Mouse (Mus musculus): ENCODE results near the gene 4930432K21Rik.
A peak's percentile ranks its signal among the peaks of the same experiment; 100 is the strongest.

Gene 4930432K21Rik

GRCm38 (mm10) chr8:84147769-84148530 lies at the start of gene 4930432K21Rik, which contains the start of gene Cc2d1a:
4930432K21Rik (plus strand) TSS chr8:84148025.
Cc2d1a (minus strand) TSS chr8:84147936.
- DNase-seq (ENCODE audit: low spot score), result peak; percentile 93

GRCm38 (mm10) chr8:84098376-84098775 lies 49.4 kb upstream of the 4930432K21Rik start:
- no peak for DNase-seq (ENCODE audit: low spot score)

GRCm38 (mm10) chr8:84101476-84102270 lies 46.2 kb upstream of the 4930432K21Rik start:
- no peak for DNase-seq (ENCODE audit: low spot score)

- DNase-seq (ENCODE audit: low spot score), result no peak
Measured at GRCm38 (mm10) chr8:84103601-84104000, 44.2 kb upstream of the 4930432K21Rik start.

GRCm38 (mm10) chr8:84104221-84104620 lies 43.6 kb upstream of the 4930432K21Rik start:
- no peak for DNase-seq (ENCODE audit: low spot score)

GRCm38 (mm10) chr8:84104697-84105609 lies 42.9 kb upstream of the 4930432K21Rik start, which contains the start of gene Dcaf15:
Dcaf15 (minus strand) TSS chr8:84104768.
- DNase-seq (ENCODE audit: low spot score), result peak; percentile 95

- no peak for DNase-seq (ENCODE audit: low spot score)
Measured at GRCm38 (mm10) chr8:84105676-84106075, 42.1 kb upstream of the 4930432K21Rik start.

GRCm38 (mm10) chr8:84106216-84107040 lies 41.4 kb upstream of the 4930432K21Rik start:
- no peak for DNase-seq (ENCODE audit: low spot score)

GRCm38 (mm10) chr8:84115646-84116045 lies 32.2 kb upstream of the 4930432K21Rik start:
- no peak for DNase-seq (ENCODE audit: low spot score)

GRCm38 (mm10) chr8:84122151-84122550 lies 25.7 kb upstream of the 4930432K21Rik start:
- DNase-seq (ENCODE audit: low spot score), result no peak

- DNase-seq (ENCODE audit: low spot score), result no peak
Measured at GRCm38 (mm10) chr8:84125656-84126055, 22.2 kb upstream of the 4930432K21Rik start, which contains the start of gene Podnl1. Podnl1 (plus strand) TSS chr8:84125989.

- DNase-seq (ENCODE audit: low spot score), result no peak
Measured at GRCm38 (mm10) chr8:84126742-84127141, 21.1 kb upstream of the 4930432K21Rik start.

- no peak for DNase-seq (ENCODE audit: low spot score)
Measured at GRCm38 (mm10) chr8:84127202-84127901, 20.5 kb upstream of the 4930432K21Rik start.

GRCm38 (mm10) chr8:84128277-84128676 lies 19.5 kb upstream of the 4930432K21Rik start:
- no peak for DNase-seq (ENCODE audit: low spot score)

GRCm38 (mm10) chr8:84130806-84131205 lies 17.0 kb upstream of the 4930432K21Rik start:
- DNase-seq (ENCODE audit: low spot score), result no peak

- no peak for DNase-seq (ENCODE audit: low spot score)
Measured at GRCm38 (mm10) chr8:84132225-84132624, 15.6 kb upstream of the 4930432K21Rik start.

GRCm38 (mm10) chr8:84137848-84138247 lies 10.0 kb upstream of the 4930432K21Rik start:
- DNase-seq (ENCODE audit: low spot score), result no peak

GRCm38 (mm10) chr8:84140838-84141237 lies 7.0 kb upstream of the 4930432K21Rik start:
- no peak for DNase-seq (ENCODE audit: low spot score)

GRCm38 (mm10) chr8:84144636-84145245 lies 3.1 kb upstream of the 4930432K21Rik start:
- no peak for DNase-seq (ENCODE audit: low spot score)

GRCm38 (mm10) chr8:84147324-84147766 lies 480 bp upstream of the 4930432K21Rik start:
- DNase-seq (ENCODE audit: low spot score), result no peak
